Mouse (Mus musculus): ENCODE measurements around the gene 9130019O22Rik. TPM values are rescaled to one million over a fixed set of nuclear protein-coding genes. Genes with fewer than 3 reads are reported as not detected.
A peak's percentile ranks its signal among the peaks of the same experiment; 100 is the strongest.
"Not testable (repeated sequence)": the region's sequence is repeated elsewhere in the genome, so short reads cannot be mapped to it uniquely, and the experiment has no call there.

9130019O22Rik gene
- polyA plus RNA-seq, 1 experiment, result 0.32 TPM

GRCm38 (mm10) chr7:127400355-127400754 is 13.4 kb upstream of the 9130019O22Rik start:
- no peaks in the 10 kb centered on the region for H3K36me3 ChIP-seq (ENCODE audit: control insufficient read depth, insufficient read depth)
- H3K4me3 ChIP-seq (ENCODE audit: insufficient read depth, poor library complexity, severe bottlenecking), result no peak overlapping the region
- no peaks in the 10 kb centered on the region for H3K27me3 ChIP-seq (ENCODE audit: control insufficient read depth, insufficient read depth, insufficient read length)
- no peaks in the 10 kb centered on the region for H3K79me2 ChIP-seq (ENCODE audit: control insufficient read depth, insufficient read depth)
- H3ac ChIP-seq (ENCODE audit: control insufficient read depth, insufficient read length, low read depth), result no peak overlapping the region
- no peaks in the 10 kb centered on the region for H3K79me3 ChIP-seq (ENCODE audit: low read depth)
- no peak for TF ChIP-seq CEBPB (IDR thresholded peaks at IDR 0.05; ENCODE audit: low read depth)
- no peak for TF ChIP-seq MYOG (IDR thresholded peaks at IDR 0.05; ENCODE audit: control insufficient read depth, extremely low read depth, insufficient read length)
- TF ChIP-seq MYOD1 (IDR thresholded peaks at IDR 0.05; ENCODE audit: control insufficient read depth, insufficient read length, low read depth), result no peak
- no peak for TF ChIP-seq MAX (IDR thresholded peaks at IDR 0.05)
- no peak for TF ChIP-seq USF1 (IDR thresholded peaks at IDR 0.05; ENCODE audit: low read depth)
- no peak for TF ChIP-seq FOSL1 (IDR thresholded peaks at IDR 0.05; ENCODE audit: insufficient read depth, low read length, poor library complexity, severe bottlenecking)

GRCm38 (mm10) chr7:127393944-127394333 is 7.0 kb upstream of the 9130019O22Rik start:
- Histone ChIP-seq H3ac (ENCODE audit: control insufficient read depth, insufficient read length, low read depth) (no peak overlapping the region), H3K36me3 (ENCODE audit: control insufficient read depth, insufficient read depth) (no peaks in the 10 kb centered on the region), H3K79me3 (ENCODE audit: low read depth) (no peaks in the 10 kb centered on the region), H3K27me3 (ENCODE audit: control insufficient read depth, insufficient read depth, insufficient read length) (no peaks in the 10 kb centered on the region), H3K79me2 (ENCODE audit: control insufficient read depth, insufficient read depth) (no peaks in the 10 kb centered on the region), H3K4me3 (ENCODE audit: insufficient read depth, poor library complexity, severe bottlenecking) (peak overlapping the region; percentile 34)
- TF ChIP-seq CEBPB (IDR thresholded peaks at IDR 0.05; ENCODE audit: low read depth), result no peak
- TF ChIP-seq MYOG (IDR thresholded peaks at IDR 0.05; ENCODE audit: control insufficient read depth, extremely low read depth, insufficient read length), result no peak

GRCm38 (mm10) chr7:127393157-127393943 is 6.4 kb upstream of the 9130019O22Rik start, which contains the start of gene E430018J23Rik:
TSS of gene E430018J23Rik (minus strand) at chr7:127393629.
- Histone ChIP-seq H3K4me3 (ENCODE audit: insufficient read depth, poor library complexity, severe bottlenecking) (peak within 1 kb of the TSS; percentile 34), H3K79me2 (ENCODE audit: control insufficient read depth, insufficient read depth) (no peaks in the 10 kb centered on the region), H3ac (ENCODE audit: control insufficient read depth, insufficient read length, low read depth) (peak within 1 kb of the TSS; percentile 68), H3K79me3 (ENCODE audit: low read depth) (no peaks in the 10 kb centered on the region), H3K27me3 (ENCODE audit: control insufficient read depth, insufficient read depth, insufficient read length) (no peaks in the 10 kb centered on the region), H3K36me3 (ENCODE audit: control insufficient read depth, insufficient read depth) (no peaks in the 10 kb centered on the region)
- peak; percentile 42 for TF ChIP-seq MAX (IDR thresholded peaks at IDR 0.05)
- TF ChIP-seq MYOD1 (IDR thresholded peaks at IDR 0.05; ENCODE audit: control insufficient read depth, insufficient read length, low read depth), result no peak
- TF ChIP-seq MYOG (IDR thresholded peaks at IDR 0.05; ENCODE audit: control insufficient read depth, extremely low read depth, insufficient read length), result no peak
- no peak for TF ChIP-seq USF1 (IDR thresholded peaks at IDR 0.05; ENCODE audit: low read depth)

GRCm38 (mm10) chr7:127392251-127392824 is 5.4 kb upstream of the 9130019O22Rik start:
- Histone ChIP-seq H3ac (ENCODE audit: control insufficient read depth, insufficient read length, low read depth) (no peak overlapping the region), H3K79me3 (ENCODE audit: low read depth) (no peaks in the 10 kb centered on the region), H3K4me3 (ENCODE audit: insufficient read depth, poor library complexity, severe bottlenecking) (no peak overlapping the region), H3K79me2 (ENCODE audit: control insufficient read depth, insufficient read depth) (no peaks in the 10 kb centered on the region), H3K36me3 (ENCODE audit: control insufficient read depth, insufficient read depth) (no peaks in the 10 kb centered on the region), H3K27me3 (ENCODE audit: control insufficient read depth, insufficient read depth, insufficient read length) (no peaks in the 10 kb centered on the region)
- no peak for TF ChIP-seq CTCF (IDR thresholded peaks at IDR 0.05; ENCODE audit: control insufficient read depth, insufficient read depth, insufficient read length)
- TF ChIP-seq MYOD1 (IDR thresholded peaks at IDR 0.05; ENCODE audit: control insufficient read depth, insufficient read length, low read depth), result no peak
- TF ChIP-seq USF1 (IDR thresholded peaks at IDR 0.05; ENCODE audit: low read depth), result no peak
- TF ChIP-seq CEBPB (IDR thresholded peaks at IDR 0.05; ENCODE audit: low read depth), result no peak
- no peak for TF ChIP-seq MAX (IDR thresholded peaks at IDR 0.05)
- no peak for TF ChIP-seq FOSL1 (IDR thresholded peaks at IDR 0.05; ENCODE audit: insufficient read depth, low read length, poor library complexity, severe bottlenecking)
- TF ChIP-seq MYOG (IDR thresholded peaks at IDR 0.05; ENCODE audit: control insufficient read depth, extremely low read depth, insufficient read length), result no peak

GRCm38 (mm10) chr7:127391538-127391937 is 4.6 kb upstream of the 9130019O22Rik start:
- no peaks in the 10 kb centered on the region for H3K79me2 ChIP-seq (ENCODE audit: control insufficient read depth, insufficient read depth)
- no peaks in the 10 kb centered on the region for H3K27me3 ChIP-seq (ENCODE audit: control insufficient read depth, insufficient read depth, insufficient read length)
- H3ac ChIP-seq (ENCODE audit: control insufficient read depth, insufficient read length, low read depth), result no peak overlapping the region
- H3K36me3 ChIP-seq (ENCODE audit: control insufficient read depth, insufficient read depth), result no peaks in the 10 kb centered on the region
- no peaks in the 10 kb centered on the region for H3K79me3 ChIP-seq (ENCODE audit: low read depth)
- no peak for TF ChIP-seq MAX (IDR thresholded peaks at IDR 0.05)
- no peak for TF ChIP-seq FOSL1 (IDR thresholded peaks at IDR 0.05; ENCODE audit: insufficient read depth, low read length, poor library complexity, severe bottlenecking)
- no peak for TF ChIP-seq CEBPB (IDR thresholded peaks at IDR 0.05; ENCODE audit: low read depth)
- TF ChIP-seq MYOG (IDR thresholded peaks at IDR 0.05; ENCODE audit: control insufficient read depth, extremely low read depth, insufficient read length), result no peak
- TF ChIP-seq CTCF (IDR thresholded peaks at IDR 0.05; ENCODE audit: control insufficient read depth, insufficient read depth, insufficient read length), result no peak
- no peak for TF ChIP-seq USF1 (IDR thresholded peaks at IDR 0.05; ENCODE audit: low read depth)
- TF ChIP-seq MYOD1 (IDR thresholded peaks at IDR 0.05; ENCODE audit: control insufficient read depth, insufficient read length, low read depth), result no peak
- no peak overlapping the region for H3K4me3 ChIP-seq (ENCODE audit: insufficient read depth, poor library complexity, severe bottlenecking)

- TF ChIP-seq USF1 (IDR thresholded peaks at IDR 0.05; ENCODE audit: low read depth) (no peak), FOSL1 (IDR thresholded peaks at IDR 0.05; ENCODE audit: insufficient read depth, low read length, poor library complexity, severe bottlenecking) (no peak), MYOG (IDR thresholded peaks at IDR 0.05; ENCODE audit: control insufficient read depth, extremely low read depth, insufficient read length) (no peak), CTCF (IDR thresholded peaks at IDR 0.05; ENCODE audit: control insufficient read depth, insufficient read depth, insufficient read length) (no peak), MAX (IDR thresholded peaks at IDR 0.05) (no peak), MYOD1 (IDR thresholded peaks at IDR 0.05; ENCODE audit: control insufficient read depth, insufficient read length, low read depth) (no peak), CEBPB (IDR thresholded peaks at IDR 0.05; ENCODE audit: low read depth) (no peak)
These were observed 3.3 kb upstream of the 9130019O22Rik start for GRCm38 (mm10) chr7:127390306-127390705.

GRCm38 (mm10) chr7:127388201-127388600 is 1.2 kb upstream of the 9130019O22Rik start:
- not testable (repeated sequence) for H3K36me3 ChIP-seq (ENCODE audit: control insufficient read depth, insufficient read depth); H3K79me3 ChIP-seq (ENCODE audit: low read depth); H3K27me3 ChIP-seq (ENCODE audit: control insufficient read depth, insufficient read depth, insufficient read length); H3K4me3 ChIP-seq (ENCODE audit: insufficient read depth, poor library complexity, severe bottlenecking); H3K79me2 ChIP-seq (ENCODE audit: control insufficient read depth, insufficient read depth); H3ac ChIP-seq (ENCODE audit: control insufficient read depth, insufficient read length, low read depth)

More at GRCm38 (mm10) chr7:127390306-127390705, 3.3 kb upstream of the 9130019O22Rik start:
- H3K79me2 ChIP-seq (ENCODE audit: control insufficient read depth, insufficient read depth), result no peaks in the 10 kb centered on the region
- H3ac ChIP-seq (ENCODE audit: control insufficient read depth, insufficient read length, low read depth), result no peak overlapping the region
- no peaks in the 10 kb centered on the region for H3K27me3 ChIP-seq (ENCODE audit: control insufficient read depth, insufficient read depth, insufficient read length)
- H3K36me3 ChIP-seq (ENCODE audit: control insufficient read depth, insufficient read depth), result no peaks in the 10 kb centered on the region
- no peaks in the 10 kb centered on the region for H3K79me3 ChIP-seq (ENCODE audit: low read depth)
- no peak overlapping the region for H3K4me3 ChIP-seq (ENCODE audit: insufficient read depth, poor library complexity, severe bottlenecking)

GRCm38 (mm10) chr7:127385560-127385959 is 1.4 kb downstream of the 9130019O22Rik start:
- not testable (repeated sequence) for H3K79me2 ChIP-seq (ENCODE audit: control insufficient read depth, insufficient read depth); H3K36me3 ChIP-seq (ENCODE audit: control insufficient read depth, insufficient read depth); H3ac ChIP-seq (ENCODE audit: control insufficient read depth, insufficient read length, low read depth); H3K27me3 ChIP-seq (ENCODE audit: control insufficient read depth, insufficient read depth, insufficient read length); H3K79me3 ChIP-seq (ENCODE audit: low read depth); H3K4me3 ChIP-seq (ENCODE audit: insufficient read depth, poor library complexity, severe bottlenecking)
